15 mouse cellular contexts compared by ENCODE assay signal in genomic region chr8:113361900-113362299, GRCm38 (mm10).
DNase-seq lines count a peak whose midpoint lies in the region; ATAC-seq and TF ChIP-seq lines count a peak whose summit lies in the region.
"Had no signal": no experiment of that assay in that cellular context is flagged by ENCODE, and none has a peak within 500 bp of the region (broad histone marks: within the 10 kb centered on the region; RNA-seq: fewer than 3 reads in every experiment).

No protein-coding gene starts in this region.

- no peaks in the 10 kb centered on the region for H3K9me3 ChIP-seq in embryonic facial prominence, embryonic 11.5 days (replicated peaks; ENCODE audit: control insufficient read depth, low read length)
- no peaks in the 10 kb centered on the region for H3K9me3 ChIP-seq in embryonic facial prominence, embryonic 10.5 days
- no peaks in the 10 kb centered on the region for H3K9me3 ChIP-seq in lung, embryonic 14.5 days (ENCODE audit: low read depth, low read length)
- H3K9me3 ChIP-seq: forebrain, embryonic 13.5 days; limb, embryonic 15.5 days had no signal

- peak; percentile 12 for DNase-seq in embryonic facial prominence, embryonic 11.5 days (ENCODE audit: low spot score)
- no peak for DNase-seq in embryonic facial prominence, embryonic 10.5 days (ENCODE audit: low spot score)
- peak; percentile 45 for DNase-seq in lung, embryonic 14.5 days
- DNase-seq in lung, postnatal 4 days, result no peak
- no peak for DNase-seq in brain, embryonic 14.5 days (ENCODE audit: low read depth)
- no peak for DNase-seq in frontal cortex, postnatal 14 days (ENCODE audit: low spot score in 2 of 2)
- no peak for DNase-seq in layer of hippocampus, postnatal 14 days (ENCODE audit: low spot score in 2 of 2)
- DNase-seq: cerebellum, postnatal 10 days; kidney, adult 11 months; thymus, adult 2 months had no signal

- 57% methylated on average over 7 of the region's 7 CpGs for WGBS in embryonic facial prominence, embryonic 11.5 days
- 61% methylated on average over 7 of the region's 7 CpGs for WGBS in embryonic facial prominence, embryonic 10.5 days
- WGBS in lung, embryonic 14.5 days, result 57% methylated on average over 7 of the region's 7 CpGs

- H3K27ac ChIP-seq in embryonic facial prominence, embryonic 11.5 days (replicated peaks; ENCODE audit: low read depth, low read length), result no peak overlapping the region
- H3K27ac ChIP-seq in embryonic facial prominence, embryonic 10.5 days (replicated peaks), result no peak overlapping the region
- H3K27ac ChIP-seq in lung, embryonic 14.5 days (ENCODE audit: low read depth), result no peak overlapping the region
- H3K27ac ChIP-seq: forebrain, embryonic 13.5 days; limb, embryonic 15.5 days had no signal

- no peak for TF ChIP-seq POLR2A in brain, embryonic 14.5 days (IDR thresholded peaks at IDR 0.05; ENCODE audit: borderline replicate concordance, extremely low read depth, insufficient read depth, insufficient read length, poor library complexity, severe bottlenecking)

- no peaks in the 10 kb centered on the region for H3K4me1 ChIP-seq in embryonic facial prominence, embryonic 11.5 days (ENCODE audit: control insufficient read depth, insufficient read depth, low read length)
- H3K4me1 ChIP-seq in embryonic facial prominence, embryonic 10.5 days, result no peaks in the 10 kb centered on the region
- H3K4me1 ChIP-seq in lung, embryonic 14.5 days (ENCODE audit: insufficient read depth), result no peaks in the 10 kb centered on the region
- H3K4me1 ChIP-seq: forebrain, embryonic 13.5 days; heart, embryonic 12.5 days; limb, embryonic 15.5 days; megakaryocyte, embryonic 14.5 days had no signal

- TF ChIP-seq CTCF in lung, embryonic 14.5 days (IDR thresholded peaks at IDR 0.05; ENCODE audit: low read depth), result peak; percentile 45
- 0 out of 2 replicates have a peak, but pooled peaks have one; percentile 4 for TF ChIP-seq CTCF in brain, embryonic 14.5 days (IDR thresholded peaks at IDR 0.05; ENCODE audit: borderline replicate concordance, extremely low read depth, insufficient read depth, insufficient read length)

- H3K9ac ChIP-seq in embryonic facial prominence, embryonic 11.5 days (replicated peaks; ENCODE audit: low read length), result no peak overlapping the region
- no peak overlapping the region for H3K9ac ChIP-seq in lung, embryonic 14.5 days
- H3K9ac ChIP-seq: forebrain, embryonic 13.5 days; heart, embryonic 12.5 days; limb, embryonic 15.5 days had no signal

- no peaks in the 10 kb centered on the region for H3K27me3 ChIP-seq in embryonic facial prominence, embryonic 11.5 days (ENCODE audit: control insufficient read depth, insufficient read depth, low read length)
- H3K27me3 ChIP-seq in embryonic facial prominence, embryonic 10.5 days (replicated peaks; ENCODE audit: low read depth, poor library complexity, severe bottlenecking), result no peaks in the 10 kb centered on the region
- H3K27me3 ChIP-seq in lung, embryonic 14.5 days (ENCODE audit: insufficient read depth, low read length), result no peaks in the 10 kb centered on the region
- H3K27me3 ChIP-seq: forebrain, embryonic 13.5 days; heart, embryonic 12.5 days; limb, embryonic 15.5 days; megakaryocyte, embryonic 14.5 days had no signal

- H3K4me3 ChIP-seq in embryonic facial prominence, embryonic 11.5 days (ENCODE audit: low read depth, low read length), result no peak overlapping the region
- no peak overlapping the region for H3K4me3 ChIP-seq in embryonic facial prominence, embryonic 10.5 days
- no peak overlapping the region for H3K4me3 ChIP-seq in lung, embryonic 14.5 days (ENCODE audit: low read depth, low read length)
- H3K4me3 ChIP-seq: forebrain, embryonic 13.5 days; heart, embryonic 12.5 days; limb, embryonic 15.5 days; megakaryocyte, embryonic 14.5 days had no signal

- H3K36me3 ChIP-seq in embryonic facial prominence, embryonic 11.5 days (replicated peaks; ENCODE audit: control insufficient read depth, insufficient read depth, low read depth, low read length), result no peaks in the 10 kb centered on the region
- no peaks in the 10 kb centered on the region for H3K36me3 ChIP-seq in embryonic facial prominence, embryonic 10.5 days (replicated peaks)
- H3K36me3 ChIP-seq in lung, embryonic 14.5 days (ENCODE audit: insufficient read depth), result no peaks in the 10 kb centered on the region
- H3K36me3 ChIP-seq: heart, embryonic 12.5 days; limb, embryonic 15.5 days had no signal

- ATAC-seq in embryonic facial prominence, embryonic 11.5 days (replicated peaks; ENCODE audit: insufficient number of reproducible peaks, low FRiP score, low TSS enrichment, low read depth), result no peak
- ATAC-seq in lung, embryonic 14.5 days (ENCODE audit: insufficient read depth), result no peak
- 0 out of 2 replicates have a peak, but pooled peaks have one; percentile 22 for ATAC-seq in megakaryocyte-erythroid progenitor cell, adult 5-6 weeks (replicated peaks; ENCODE audit: low FRiP score, low TSS enrichment, poor library complexity, severe bottlenecking)
- ATAC-seq: forebrain, embryonic 13.5 days had no signal

- no peak overlapping the region for H3K4me2 ChIP-seq in embryonic facial prominence, embryonic 11.5 days (ENCODE audit: low read depth, low read length)
- no peak overlapping the region for H3K4me2 ChIP-seq in lung, embryonic 14.5 days
- H3K4me2 ChIP-seq: forebrain, embryonic 13.5 days; heart, embryonic 12.5 days; limb, embryonic 15.5 days had no signal

Comparison
In these comparisons a context has a peak if more than half of its experiments do, and no peak if none do; other contexts are left out.
1. DNase-seq: peak in embryonic facial prominence, embryonic 11.5 days (single experiment) and lung, embryonic 14.5 days (single experiment); none in embryonic facial prominence, embryonic 10.5 days (single experiment), lung, postnatal 4 days (0 of 2), brain, embryonic 14.5 days (single experiment), frontal cortex, postnatal 14 days (0 of 2) and layer of hippocampus, postnatal 14 days (0 of 2).